Mouse (Mus musculus) cerebellum, adult 9-11 months (tissue): ENCODE results near the gene Cpxm2.

Experiments used
- DNase-seq: peaks from one replicate; pipeline ENCODE4 v3.0.0; 2022

Gene Cpxm2

DNA sequence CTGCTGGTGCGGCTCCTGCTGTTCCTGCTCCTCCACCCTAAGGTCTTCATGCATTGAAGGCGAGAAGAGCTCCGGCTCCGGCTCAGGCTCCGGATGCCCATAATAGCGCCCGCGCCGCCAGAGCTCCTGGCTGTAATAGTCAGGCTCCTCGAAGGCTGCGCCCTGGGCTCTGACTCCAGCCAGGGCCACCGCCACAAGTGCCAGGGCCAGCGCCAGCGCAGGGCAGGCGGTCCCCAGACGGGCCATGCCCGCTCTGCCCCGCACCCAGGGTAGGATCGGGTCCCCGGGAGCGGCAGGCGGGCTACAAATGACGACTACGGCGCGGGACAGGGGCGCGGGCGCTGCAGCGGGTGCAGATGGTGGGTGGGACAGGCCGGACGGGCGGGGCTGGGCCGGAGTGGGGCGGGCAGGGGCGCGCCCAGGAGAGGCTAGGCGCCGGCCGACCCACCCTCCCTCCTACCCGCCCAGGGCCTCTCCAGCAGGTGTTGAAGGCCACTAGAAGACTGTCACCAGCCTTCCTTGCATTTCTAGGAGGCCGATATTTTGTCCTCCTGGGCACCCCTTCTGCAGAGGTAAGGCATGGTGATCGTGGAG is at the start of gene Cpxm2:
TSS of gene Cpxm2 (minus strand) at position 372 of the 594 bp plus-strand sequence.
- DNase-seq = no peak

DNA sequence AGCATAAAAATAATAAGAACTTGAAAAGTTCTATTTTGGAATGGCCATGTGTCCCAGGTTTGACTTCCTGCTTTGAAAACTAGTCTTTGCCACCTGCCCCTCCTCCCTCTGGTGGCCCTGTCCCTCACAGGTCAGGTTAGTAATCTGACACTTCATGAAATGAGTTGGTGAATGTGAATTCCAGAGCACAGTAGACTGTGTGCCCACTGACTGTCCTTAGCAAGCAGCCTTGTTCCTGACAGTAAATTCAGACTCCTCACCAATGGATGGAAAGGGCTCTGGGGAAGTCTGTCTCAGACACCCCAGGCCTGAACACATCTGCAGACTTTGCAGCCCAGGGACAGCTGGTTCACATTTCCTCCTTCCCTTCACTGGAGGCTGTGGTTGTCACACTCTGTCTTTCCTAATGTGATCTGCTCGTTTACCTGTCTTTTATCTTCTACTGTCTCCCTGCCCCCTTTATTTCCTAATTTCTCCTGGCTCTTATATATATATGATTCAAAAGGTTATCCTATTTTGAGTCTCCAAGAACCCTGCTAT is 49.6 kb upstream of the Cpxm2 start:
- DNase-seq = no peak

DNA sequence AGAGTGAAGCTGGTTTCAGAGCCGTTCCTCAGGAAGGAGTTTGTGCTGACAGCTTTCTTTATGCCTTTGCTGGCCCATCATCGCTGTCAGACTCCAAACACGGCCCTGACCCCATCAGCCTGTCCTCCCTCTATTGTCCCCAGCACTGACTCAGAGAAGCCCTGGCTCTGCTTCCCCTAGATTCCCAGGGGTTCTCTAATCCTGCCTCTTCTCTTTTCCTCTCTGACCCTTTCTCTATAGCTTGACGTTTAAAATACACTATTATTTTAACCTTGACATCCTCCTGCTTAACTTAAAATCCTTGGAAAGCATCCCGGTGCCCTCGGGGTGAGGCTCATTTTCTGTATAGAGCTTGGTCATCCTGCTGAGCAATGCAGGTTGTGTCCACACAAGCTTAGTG is 45.1 kb upstream of the Cpxm2 start:
- DNase-seq = no peak

GRCm38 (mm10) chr7:132198806-132199205 is 44.3 kb upstream of the Cpxm2 start:
- no peak for DNase-seq

GRCm38 (mm10) chr7:132197817-132198475 is 43.4 kb upstream of the Cpxm2 start:
- no peak for DNase-seq

- DNase-seq = no peak
Measured at GRCm38 (mm10) chr7:132196581-132196980, 42.0 kb upstream of the Cpxm2 start.

- no peak for DNase-seq
Measured at GRCm38 (mm10) chr7:132193606-132194005, 39.1 kb upstream of the Cpxm2 start.

DNA sequence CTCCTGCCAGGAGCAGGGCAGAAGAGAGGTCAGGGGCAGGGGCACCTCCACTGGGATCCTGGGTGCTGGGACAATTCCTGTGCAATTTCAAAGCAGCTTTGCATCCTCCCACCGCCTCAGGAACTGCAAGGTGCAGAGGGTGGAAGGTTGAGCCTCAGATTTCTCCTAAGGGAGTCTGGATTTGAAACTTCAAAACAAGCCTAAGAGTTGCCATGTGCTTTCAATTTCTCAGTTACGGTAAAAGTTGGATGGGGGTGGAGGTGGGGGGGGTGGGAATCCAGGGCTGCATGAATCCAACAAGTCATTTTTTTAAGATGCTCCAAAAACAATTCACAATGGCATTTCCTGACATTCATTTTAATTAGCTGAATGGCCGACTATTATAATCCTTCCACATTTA is 32.9 kb upstream of the Cpxm2 start:
- DNase-seq = no peak

GRCm38 (mm10) chr7:132183892-132184404 is 29.4 kb upstream of the Cpxm2 start:
- no peak for DNase-seq

GRCm38 (mm10) chr7:132181586-132182198 is 27.2 kb upstream of the Cpxm2 start:
- DNase-seq = no peak

DNA sequence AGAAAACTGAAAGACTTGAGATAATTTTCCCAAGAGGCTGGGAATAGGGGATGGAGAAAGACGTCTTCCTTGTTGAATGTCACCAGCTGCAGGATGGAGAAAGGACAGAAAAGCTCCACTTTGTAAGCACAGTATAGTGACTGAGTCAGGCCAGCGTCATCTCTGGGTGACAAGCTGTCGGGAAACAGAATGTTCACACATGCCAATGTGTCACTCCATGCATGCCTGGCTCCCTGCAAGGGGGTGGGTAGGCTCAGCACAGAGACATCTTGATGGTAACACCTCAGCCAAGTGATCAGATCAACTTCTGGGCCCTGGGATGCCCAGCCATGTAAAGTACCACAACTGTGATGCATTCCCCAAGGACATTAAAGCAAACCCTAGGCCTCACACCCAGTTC is 26.5 kb upstream of the Cpxm2 start:
- DNase-seq = no peak

DNA sequence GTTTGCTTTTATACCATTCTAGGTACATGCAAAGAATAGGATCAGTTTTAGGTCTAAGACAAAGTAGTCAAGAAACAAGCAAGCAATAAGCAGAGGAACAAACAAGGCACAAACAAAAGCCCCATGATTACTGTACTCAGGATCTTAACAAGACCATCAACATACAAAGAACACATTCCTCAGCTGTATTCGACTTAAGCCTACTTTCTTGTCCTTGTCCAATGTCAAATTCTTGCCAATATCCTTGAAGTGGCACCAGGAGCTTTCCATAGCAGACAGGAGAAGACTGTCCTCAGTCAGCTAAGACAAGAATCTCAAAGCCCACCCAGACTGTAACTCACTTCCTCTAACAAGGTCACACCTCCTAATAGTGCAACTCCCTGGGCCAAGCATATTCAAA is 24.5 kb upstream of the Cpxm2 start:
- DNase-seq = no peak

DNA sequence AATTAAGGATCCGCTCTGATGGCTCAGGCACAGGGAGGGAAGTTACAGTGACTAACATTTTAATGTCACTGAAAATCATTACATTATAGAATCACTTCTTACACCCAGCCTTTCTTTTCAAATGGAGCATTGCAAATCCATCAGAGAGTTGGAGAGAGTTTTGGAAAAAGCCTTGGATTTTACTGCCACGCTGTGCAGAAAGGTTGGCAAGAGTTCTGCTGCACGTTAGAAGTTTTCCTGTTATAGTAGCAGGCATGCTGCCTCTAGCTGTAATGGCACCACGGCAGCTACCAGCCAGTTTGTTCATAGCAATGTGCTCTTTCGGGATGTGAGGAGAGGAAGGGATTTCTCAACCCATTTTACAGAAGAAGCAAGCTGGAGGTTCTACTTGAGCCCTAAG is 20.2 kb upstream of the Cpxm2 start:
- no peak for DNase-seq

- no peak for DNase-seq
Measured at GRCm38 (mm10) chr7:132174296-132174695, 19.8 kb upstream of the Cpxm2 start.

GRCm38 (mm10) chr7:132172220-132172619 is 17.7 kb upstream of the Cpxm2 start:
- DNase-seq = no peak

GRCm38 (mm10) chr7:132171716-132172115 is 17.2 kb upstream of the Cpxm2 start:
- no peak for DNase-seq

DNA sequence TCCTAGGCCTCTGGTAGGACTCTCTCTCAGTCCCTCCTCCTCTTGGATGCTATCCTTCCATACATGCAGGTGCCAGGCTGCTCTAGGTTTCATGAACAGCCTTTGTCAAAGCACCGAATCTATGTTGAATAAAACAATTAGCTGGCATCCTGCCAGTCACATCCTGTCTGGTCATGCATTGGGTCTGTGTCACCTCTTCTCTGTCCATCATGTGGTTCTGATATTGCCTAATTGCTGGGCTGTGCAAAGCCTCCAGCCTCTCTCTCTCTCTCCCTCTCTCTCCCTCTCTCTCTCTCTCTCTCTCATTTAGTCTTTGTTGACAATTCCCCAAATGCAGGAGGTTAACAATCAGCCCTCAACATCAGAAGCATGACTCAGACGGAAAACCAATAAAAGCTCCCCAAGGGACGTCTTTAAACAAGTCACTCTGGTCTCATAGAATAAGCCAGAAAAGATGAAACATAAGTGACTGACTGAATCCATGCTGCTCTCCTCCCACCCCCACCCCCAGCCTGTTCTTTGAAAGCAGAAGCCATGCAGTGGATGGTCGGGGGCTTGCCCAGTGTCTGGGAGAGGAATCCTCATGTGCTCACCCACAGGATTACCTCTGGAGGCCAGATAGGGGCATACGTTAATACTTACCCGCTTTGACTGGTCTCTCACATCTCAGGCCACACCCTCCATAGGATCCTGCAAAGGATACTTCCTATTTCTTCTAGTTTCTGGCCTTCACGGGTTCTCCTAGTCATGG is 15.1 kb upstream of the Cpxm2 start:
- no peak for DNase-seq

- no peak for DNase-seq
Measured at GRCm38 (mm10) chr7:132167239-132167638, 12.7 kb upstream of the Cpxm2 start.

DNA sequence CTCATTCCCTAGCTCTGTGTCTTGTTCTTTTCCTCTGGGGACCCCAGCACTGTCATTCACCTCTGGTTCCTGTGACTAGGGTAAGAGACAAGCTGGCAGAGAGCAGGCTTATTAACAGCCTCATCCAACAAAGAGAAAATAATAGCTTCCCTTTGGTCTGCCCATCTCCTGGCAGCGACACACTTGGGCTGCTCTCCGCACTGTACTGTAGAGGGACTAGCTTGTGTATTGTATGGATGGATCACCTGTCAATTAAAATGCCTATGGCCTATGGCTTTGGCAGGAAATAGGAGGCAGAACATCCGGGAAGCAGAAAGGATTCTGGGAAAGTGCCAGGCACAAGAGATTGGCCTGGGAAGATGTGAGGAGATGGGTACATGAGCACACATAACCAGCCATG is 7.7 kb upstream of the Cpxm2 start:
- no peak for DNase-seq

DNA sequence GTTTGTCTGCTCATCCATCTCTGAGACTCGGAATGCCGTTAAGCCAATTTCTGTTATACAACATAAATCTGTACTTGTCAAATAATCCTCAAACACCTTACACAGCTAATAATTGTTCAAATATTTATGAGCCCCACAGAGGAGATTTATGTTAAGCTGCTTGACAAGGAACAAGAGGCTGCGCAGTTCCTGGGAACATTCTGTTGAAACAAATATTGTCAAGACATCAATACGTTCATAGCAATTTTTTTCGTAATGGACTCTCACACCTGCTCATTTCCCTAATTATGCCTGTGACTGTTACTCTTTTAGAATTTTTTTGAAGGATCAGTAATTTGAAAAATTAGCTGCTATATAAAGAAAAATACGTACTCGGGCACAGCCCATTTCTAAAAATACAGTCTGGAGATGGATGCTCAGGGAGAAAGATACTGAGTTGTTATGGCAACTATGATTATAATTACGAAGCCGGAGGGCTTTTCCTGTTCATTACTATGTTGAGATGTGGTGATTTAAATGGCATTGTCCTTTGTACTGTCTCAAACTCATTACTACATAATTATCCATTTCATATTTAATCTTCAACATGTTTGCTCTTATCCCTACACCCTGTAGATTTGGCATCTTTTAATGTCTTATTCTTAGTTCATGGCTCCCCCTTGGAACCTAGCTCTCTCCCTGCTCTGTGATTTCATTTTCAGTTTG is 3.9 kb upstream of the Cpxm2 start:
- no peak for DNase-seq

- DNase-seq = peak; percentile 8
Measured at GRCm38 (mm10) chr7:132153725-132154147, 803 bp downstream of the Cpxm2 start.

- no peak for DNase-seq
Measured at GRCm38 (mm10) chr7:132145227-132145800, 9.2 kb downstream of the Cpxm2 start.
